Mouse (Mus musculus) ES-Bruce4 (cell line): ENCODE results near the gene Emd. TPM values are rescaled to one million over a fixed set of nuclear protein-coding genes. Genes with fewer than 3 reads are reported as not detected.

Source experiments
- H3K27ac ChIP-seq: 2 replicates; pipeline ENCODE4 v1.5.1; 2012; ENCODE audit warnings: low read length, inconsistent platforms; ENCODE audit not compliant: insufficient read depth
- H3K27me3 ChIP-seq: 2 replicates; pipeline ENCODE4 v1.6.1; 2012; ENCODE audit warnings: mild to moderate bottlenecking, low read length, inconsistent platforms; ENCODE audit not compliant: control insufficient read depth, poor library complexity, insufficient read depth, severe bottlenecking
- H3K36me3 ChIP-seq: 2 replicates; pipeline ENCODE4 v1.6.1; 2012; ENCODE audit warnings: inconsistent platforms, mild to moderate bottlenecking, low read length, moderate library complexity; ENCODE audit not compliant: control insufficient read depth, poor library complexity, insufficient read depth, severe bottlenecking
- H3K4me1 ChIP-seq: one replicate; pipeline ENCODE4 v1.8.1; 2011; ENCODE audit warnings: low read length; ENCODE audit not compliant: control insufficient read depth, insufficient read depth
- H3K4me3 ChIP-seq: 2 replicates; pipeline ENCODE4 v1.5.1; 2011; ENCODE audit warnings: low read depth, mild to moderate bottlenecking, low read length
- H3K9ac ChIP-seq: 2 replicates; pipeline ENCODE4 v1.6.1; 2012; ENCODE audit warnings: low read depth, mild to moderate bottlenecking, inconsistent platforms; ENCODE audit not compliant: poor library complexity, severe bottlenecking
- H3K9me3 ChIP-seq: replicated peaks from 2 replicates; pipeline ENCODE4 v1.6.1; 2012; ENCODE audit warnings: mild to moderate bottlenecking, low read length, inconsistent platforms; ENCODE audit not compliant: control insufficient read depth, poor library complexity, insufficient read depth, severe bottlenecking
- CTCF ChIP-seq: IDR thresholded peaks from one replicate; pipeline ENCODE4 v1.8.1; 2011; ENCODE audit warnings: low read depth, low read length
- EP300 ChIP-seq: IDR thresholded peaks from 2 replicates; pipeline ENCODE4 v1.6.1; 2011; ENCODE audit warnings: low read depth, low read length; ENCODE audit not compliant: insufficient read depth
- POLR2A ChIP-seq: IDR thresholded peaks from one replicate; pipeline ENCODE4 v1.8.1; 2011; ENCODE audit warnings: low read length; ENCODE audit not compliant: insufficient read depth
- polyA plus RNA-seq: library from polyadenylated mRNA; stranded (reverse); fragments of >200 nt; gene quantifications from 2 replicates; pipeline ENCODE4 v1.2.4, GENCODE M21; 2011; ENCODE audit warnings: low read depth; ENCODE audit not compliant: missing spikeins, insufficient read depth, insufficient read length

Emd gene
- polyA plus RNA-seq, 1 experiment = 154 TPM

DNA sequence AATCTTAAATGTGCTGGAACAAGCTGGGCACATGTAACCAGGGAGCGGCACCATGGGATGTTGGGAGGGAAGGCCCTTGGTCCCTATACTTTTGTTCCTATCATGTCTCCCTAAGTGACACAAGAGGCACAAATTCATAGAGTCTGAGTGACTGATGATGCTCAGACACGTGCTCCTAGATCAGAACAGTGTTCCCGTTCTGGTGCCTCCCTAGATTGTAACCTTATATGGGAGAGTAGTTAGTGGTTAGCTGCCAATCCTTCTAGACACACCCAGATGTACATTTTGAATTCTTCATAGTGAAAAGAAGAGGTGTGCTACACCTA is 15.2 kb downstream of the Emd start:
- peak overlapping the region; percentile 59 for H3K9ac ChIP-seq
- TF ChIP-seq EP300 = no peak
- TF ChIP-seq CTCF = no peak
- TF ChIP-seq POLR2A = no peak
- peak overlapping the region; percentile 98 for H3K27ac ChIP-seq

DNA sequence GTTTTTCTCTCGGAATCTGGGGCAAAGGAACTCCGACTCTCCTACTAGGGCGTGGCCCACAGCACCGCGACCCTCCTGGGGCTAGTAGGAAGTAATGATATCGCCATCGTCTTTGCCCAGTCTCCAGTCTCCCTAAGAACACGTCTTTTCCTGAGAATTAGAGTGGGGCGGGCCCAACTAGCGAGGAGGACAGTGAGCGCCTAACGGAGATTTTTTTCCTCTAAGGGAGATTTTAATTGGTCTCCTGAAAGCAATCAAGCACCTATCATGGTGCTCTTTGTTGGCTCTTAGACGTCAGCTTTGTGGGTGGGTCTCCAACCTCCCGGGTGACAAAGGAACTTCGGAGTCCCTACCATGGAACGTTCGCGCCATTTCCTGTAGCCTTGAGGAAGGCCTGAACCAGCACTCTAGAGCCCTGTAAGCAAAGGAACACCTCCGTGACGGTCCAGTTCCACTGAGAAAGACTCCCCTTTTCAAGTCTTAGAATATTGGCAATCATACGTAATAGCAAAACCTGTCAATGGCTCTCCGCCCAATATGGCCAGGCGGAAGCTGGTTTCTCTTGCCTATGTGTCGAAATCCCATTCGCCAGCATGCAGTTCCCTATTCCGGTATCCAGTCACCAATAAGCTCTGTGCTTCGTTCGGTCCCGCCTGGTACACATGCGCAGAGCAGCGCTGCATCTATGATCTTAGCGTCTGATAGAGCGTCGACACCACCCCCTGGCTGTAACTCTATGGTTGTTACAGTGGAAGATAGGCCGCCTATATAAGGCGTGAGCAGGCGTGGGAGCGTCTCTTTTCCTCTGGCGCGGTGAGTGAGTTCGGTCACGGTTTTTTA is 15.8 kb downstream of the Emd start, which contains the start of gene Rpl10:
Gene Rpl10, plus strand, starts transcription at position 751 of the 840 bp plus-strand sequence.
- Histone ChIP-seq H3K4me3 (peak within 1 kb of the TSS; percentile 94), H3K27ac (peak within 1 kb of the TSS; percentile 98), H3K4me1 (no peaks in the 10 kb centered on the region), H3K36me3 (peaks cover 20% of the 10 kb centered on the region), H3K9me3 (no peaks in the 10 kb centered on the region), H3K9ac (peak within 1 kb of the TSS; percentile 89), H3K27me3 (no peaks in the 10 kb centered on the region)
- TF ChIP-seq POLR2A (peak; percentile 83), EP300 (0 out of 2 replicates have a peak, but pooled peaks have one; percentile 27), CTCF (no peak)

More for the DNA sequence above, 15.2 kb downstream of the Emd start:
- H3K36me3 ChIP-seq = peaks cover 20% of the 10 kb centered on the region
- H3K4me3 ChIP-seq = peak overlapping the region; percentile 94
- H3K9me3 ChIP-seq = no peaks in the 10 kb centered on the region
- H3K27me3 ChIP-seq = no peaks in the 10 kb centered on the region
- no peaks in the 10 kb centered on the region for H3K4me1 ChIP-seq

DNA sequence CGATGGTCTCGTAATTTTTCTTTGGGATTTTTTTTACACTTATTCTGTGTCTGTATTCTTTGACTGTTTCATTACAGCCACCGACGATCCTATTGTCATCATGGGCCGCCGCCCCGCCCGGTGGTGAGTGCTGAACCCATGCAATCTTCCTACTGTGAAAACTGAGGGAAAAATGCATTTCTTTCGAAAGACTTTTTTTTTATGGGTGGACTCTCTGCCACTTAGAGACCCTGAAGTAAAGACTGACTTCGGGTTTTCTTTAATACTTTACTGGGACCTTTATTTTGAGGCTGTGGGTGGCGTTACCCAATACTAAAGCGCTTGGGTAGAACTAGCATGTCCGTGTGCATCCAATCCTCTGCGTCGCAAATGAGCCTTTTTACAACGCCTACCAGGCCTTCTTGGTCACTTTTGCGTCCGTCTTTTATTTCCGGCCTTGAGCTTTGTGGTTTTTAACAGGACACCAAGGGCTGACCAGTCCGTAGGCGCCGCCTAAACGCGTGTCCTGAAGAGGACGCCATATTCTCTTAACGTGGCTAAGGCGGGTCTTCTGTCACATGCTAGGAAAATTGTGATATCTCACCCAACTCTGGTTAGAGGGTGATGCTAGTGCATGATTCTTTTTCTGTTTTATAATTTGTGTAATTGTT is 16.5 kb downstream of the Emd start:
- Histone ChIP-seq H3K27me3 (no peaks in the 10 kb centered on the region), H3K9ac (peak overlapping the region; percentile 89), H3K27ac (peak overlapping the region; percentile 58; the same call in 1 of the 2 replicates), H3K4me3 (peak overlapping the region; percentile 94), H3K9me3 (no peaks in the 10 kb centered on the region), H3K4me1 (no peaks in the 10 kb centered on the region), H3K36me3 (peaks cover 20% of the 10 kb centered on the region)
- TF ChIP-seq CTCF (no peak), POLR2A (no peak), EP300 (no peak)

DNA sequence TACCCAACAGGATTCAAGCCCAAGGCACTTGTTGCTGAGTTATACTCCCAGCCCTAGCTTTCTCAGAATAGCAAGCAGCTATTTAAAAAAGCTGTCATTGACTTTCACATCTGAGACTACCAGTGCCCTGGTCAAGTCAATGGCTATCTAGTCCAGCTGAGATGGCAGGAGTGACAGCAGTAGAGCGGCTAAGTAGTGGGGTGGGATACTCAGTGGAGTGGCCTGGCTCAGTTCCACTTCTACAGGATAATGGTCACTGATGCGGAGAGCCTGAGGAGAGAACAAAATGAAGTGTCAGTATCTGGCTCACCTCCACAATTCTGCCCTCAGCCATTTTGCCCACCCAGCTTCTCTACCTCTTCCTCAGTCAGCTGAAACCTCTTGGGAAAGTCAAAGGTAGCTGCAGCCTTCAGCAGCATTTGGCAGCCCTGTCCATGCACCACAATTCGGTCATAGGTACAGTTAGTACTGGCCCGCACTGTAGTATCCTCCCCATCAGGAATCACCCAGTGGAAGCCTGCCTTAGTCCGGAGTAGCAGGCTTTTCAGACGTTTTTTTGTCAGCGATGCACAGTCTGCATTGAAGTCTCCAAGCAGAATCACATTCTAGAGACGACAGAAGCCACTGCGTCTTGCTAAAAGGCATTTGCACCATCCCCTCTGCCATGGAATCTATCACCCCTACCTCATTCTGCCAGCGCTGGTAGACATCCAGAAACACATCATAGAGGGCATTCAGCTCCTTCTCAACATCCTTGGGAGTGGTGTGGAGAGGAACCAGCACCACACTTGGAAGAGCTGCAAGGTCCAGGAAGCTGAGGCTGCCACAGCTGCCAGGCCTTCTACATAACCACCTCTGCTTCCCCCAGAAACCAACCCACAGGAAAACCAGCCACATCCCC is 19.2 kb downstream of the Emd start:
- Histone ChIP-seq H3K9me3 (no peaks in the 10 kb centered on the region), H3K9ac (no peak overlapping the region), H3K4me3 (no peak overlapping the region), H3K4me1 (no peaks in the 10 kb centered on the region), H3K27ac (no peak overlapping the region), H3K27me3 (no peaks in the 10 kb centered on the region), H3K36me3 (peaks cover 20% of the 10 kb centered on the region)
- TF ChIP-seq POLR2A = no peak
- TF ChIP-seq CTCF = no peak
- TF ChIP-seq EP300 = no peak

- Histone ChIP-seq H3K9me3 (no peaks in the 10 kb centered on the region), H3K9ac (no peak overlapping the region), H3K36me3 (peaks cover 4% of the 10 kb centered on the region), H3K27me3 (no peaks in the 10 kb centered on the region), H3K4me1 (no peaks in the 10 kb centered on the region), H3K4me3 (no peak overlapping the region), H3K27ac (no peak overlapping the region)
- TF ChIP-seq CTCF (no peak), POLR2A (no peak)
Observed at GRCm38 (mm10) chrX:74277916-74278315, 23.4 kb downstream of the Emd start.
